Mouse (Mus musculus): ENCODE measurements around the gene Vasn.
A peak's percentile ranks its signal among the peaks of the same experiment; 100 is the strongest.

The Vasn gene

GRCm38 (mm10) chr16:4639831-4640237 is at the start of gene Vasn, which contains the start of gene Dnaja3:
Gene Vasn, plus strand, starts transcription at chr16:4639941.
Gene Dnaja3, plus strand, starts transcription at chr16:4639989.
- DNase-seq (ENCODE audit: low read depth, low spot score) = peak; percentile 84

- DNase-seq (ENCODE audit: low read depth, low spot score) = no peak
These were observed 49.5 kb upstream of the Vasn start for GRCm38 (mm10) chr16:4590236-4590635.

GRCm38 (mm10) chr16:4592909-4593875 is 46.5 kb upstream of the Vasn start:
- DNase-seq (ENCODE audit: low read depth, low spot score) = no peak

- DNase-seq (ENCODE audit: low read depth, low spot score) = peak; percentile 53
These were observed 45.5 kb upstream of the Vasn start, which contains the start of gene Glis2 for GRCm38 (mm10) chr16:4593971-4594813. Gene Glis2, plus strand, starts transcription at chr16:4594713.

GRCm38 (mm10) chr16:4594814-4595526 is 44.8 kb upstream of the Vasn start:
- DNase-seq (ENCODE audit: low read depth, low spot score) = no peak

- no peak for DNase-seq (ENCODE audit: low read depth, low spot score)
These were observed 44.2 kb upstream of the Vasn start for GRCm38 (mm10) chr16:4595527-4595963.

GRCm38 (mm10) chr16:4596141-4596728 is 43.5 kb upstream of the Vasn start:
- no peak for DNase-seq (ENCODE audit: low read depth, low spot score)

- no peak for DNase-seq (ENCODE audit: low read depth, low spot score)
These were observed 42.9 kb upstream of the Vasn start for GRCm38 (mm10) chr16:4596836-4597235.

- no peak for DNase-seq (ENCODE audit: low read depth, low spot score)
These were observed 42.4 kb upstream of the Vasn start for GRCm38 (mm10) chr16:4597296-4597695.

- DNase-seq (ENCODE audit: low read depth, low spot score) = no peak
These were observed 41.7 kb upstream of the Vasn start for GRCm38 (mm10) chr16:4598041-4598440.

- no peak for DNase-seq (ENCODE audit: low read depth, low spot score)
These were observed 40.7 kb upstream of the Vasn start for GRCm38 (mm10) chr16:4598891-4599543.

GRCm38 (mm10) chr16:4599616-4600015 is 40.1 kb upstream of the Vasn start:
- no peak for DNase-seq (ENCODE audit: low read depth, low spot score)

GRCm38 (mm10) chr16:4600701-4601310 is 38.9 kb upstream of the Vasn start:
- no peak for DNase-seq (ENCODE audit: low read depth, low spot score)

GRCm38 (mm10) chr16:4602189-4602588 is 37.6 kb upstream of the Vasn start:
- no peak for DNase-seq (ENCODE audit: low read depth, low spot score)

- DNase-seq (ENCODE audit: low read depth, low spot score) = no peak
These were observed 36.8 kb upstream of the Vasn start for GRCm38 (mm10) chr16:4602766-4603452.

GRCm38 (mm10) chr16:4603453-4603837 is 36.3 kb upstream of the Vasn start:
- no peak for DNase-seq (ENCODE audit: low read depth, low spot score)

- no peak for DNase-seq (ENCODE audit: low read depth, low spot score)
These were observed 35.4 kb upstream of the Vasn start for GRCm38 (mm10) chr16:4604293-4604837.

- DNase-seq (ENCODE audit: low read depth, low spot score) = no peak
These were observed 34.1 kb upstream of the Vasn start for GRCm38 (mm10) chr16:4605514-4606131.
